21 mouse cellular contexts compared by ENCODE assay signal in genomic region chr1:47310572-47311075, GRCm38 (mm10).
"Had no signal": no experiment of that assay in that cellular context is flagged by ENCODE, and none has a peak within 500 bp of the region (broad histone marks: within the 10 kb centered on the region; RNA-seq: fewer than 3 reads in every experiment).

No protein-coding gene starts in this region.

- H3K27ac ChIP-seq: kidney, embryonic 15.5 days; limb, embryonic 10.5 days; limb, embryonic 13.5 days; liver, embryonic 12.5 days; liver, embryonic 15.5 days; macrophage; midbrain, embryonic 13.5 days; neural tube, embryonic 12.5 days; neural tube, embryonic 15.5 days; stomach, embryonic 15.5 days had no signal

- H3K4me2 ChIP-seq: kidney, embryonic 15.5 days; limb, embryonic 13.5 days; liver, embryonic 12.5 days; liver, embryonic 15.5 days; midbrain, embryonic 13.5 days; neural tube, embryonic 12.5 days; neural tube, embryonic 15.5 days; stomach, embryonic 15.5 days had no signal

- H3K27me3 ChIP-seq: kidney, embryonic 15.5 days; limb, embryonic 13.5 days; liver, embryonic 12.5 days; liver, embryonic 15.5 days; midbrain, embryonic 13.5 days; neural tube, embryonic 12.5 days; neural tube, embryonic 15.5 days; stomach, embryonic 15.5 days had no signal

- ATAC-seq: liver, embryonic 12.5 days; lung, postnatal 0 days; midbrain, embryonic 13.5 days had no signal

- H3K4me1 ChIP-seq: kidney, embryonic 15.5 days; limb, embryonic 10.5 days; limb, embryonic 13.5 days; liver, embryonic 12.5 days; liver, embryonic 15.5 days; midbrain, embryonic 13.5 days; neural tube, embryonic 12.5 days; neural tube, embryonic 15.5 days; stomach, embryonic 15.5 days had no signal

- DNase-seq: kidney, adult 8-10 months; kidney, postnatal 10 days; kidney, postnatal 36 days; layer of hippocampus, adult 9-11 months; liver; lung, adult 18-20 months; right cerebral cortex, adult 18-20 months; right cerebral cortex, postnatal 14 days; right cerebral cortex, postnatal 4 days; thymus, postnatal 25 days had no signal

- H3K9ac ChIP-seq: kidney, embryonic 15.5 days; limb, embryonic 13.5 days; liver, embryonic 12.5 days; liver, embryonic 15.5 days; midbrain, embryonic 13.5 days; neural tube, embryonic 12.5 days; neural tube, embryonic 15.5 days; stomach, embryonic 15.5 days had no signal

- H3K4me3 ChIP-seq: kidney, embryonic 15.5 days; limb, embryonic 10.5 days; limb, embryonic 13.5 days; liver, embryonic 12.5 days; liver, embryonic 15.5 days; midbrain, embryonic 13.5 days; neural tube, embryonic 12.5 days; neural tube, embryonic 15.5 days; stomach, embryonic 15.5 days had no signal

- H3K36me3 ChIP-seq: kidney, embryonic 15.5 days; limb, embryonic 10.5 days; limb, embryonic 13.5 days; liver, embryonic 12.5 days; liver, embryonic 15.5 days; midbrain, embryonic 13.5 days; neural tube, embryonic 12.5 days; neural tube, embryonic 15.5 days; stomach, embryonic 15.5 days had no signal

- H3K9me3 ChIP-seq: kidney, embryonic 15.5 days; limb, embryonic 10.5 days; limb, embryonic 13.5 days; liver, embryonic 12.5 days; liver, embryonic 15.5 days; midbrain, embryonic 13.5 days; neural tube, embryonic 12.5 days; neural tube, embryonic 15.5 days; stomach, embryonic 15.5 days had no signal
